Mouse (Mus musculus) lung, postnatal 0 days (tissue): ENCODE data around the gene Mtfr2.

Experiments
- CTCF ChIP-seq: IDR thresholded peaks from 2 replicates; pipeline ENCODE4 v1.5.1; 2016; ENCODE audit warnings: antibody characterized with exemption, mild to moderate bottlenecking
- EP300 ChIP-seq: IDR thresholded peaks from 2 replicates; pipeline ENCODE4 v1.6.1; 2016; ENCODE audit warnings: antibody characterized with exemption, mild to moderate bottlenecking, control low read depth

DNA sequence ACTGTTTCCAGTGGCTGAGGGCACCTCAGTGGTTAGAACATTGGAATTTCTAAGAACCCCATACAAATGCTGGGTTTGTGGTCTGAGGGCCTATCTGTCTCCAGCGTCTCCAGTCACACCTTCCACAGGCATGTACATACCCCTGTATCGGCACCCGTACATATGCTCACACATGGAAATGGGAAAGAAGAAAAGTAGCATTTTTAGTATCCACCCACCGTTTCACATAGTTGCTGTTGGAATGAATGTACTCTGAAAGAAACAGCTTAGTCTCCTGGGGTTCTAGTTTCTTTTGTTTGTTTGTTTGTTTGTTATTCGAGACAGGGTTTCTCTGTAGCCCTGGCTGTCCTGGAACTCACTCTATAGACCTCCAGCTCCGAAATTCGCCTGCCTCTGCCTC is 9.7 kb upstream of the Mtfr2 start:
- TF ChIP-seq CTCF, result no peak
- TF ChIP-seq EP300, result no peak
